Mouse (Mus musculus) hindbrain, postnatal 0 days (tissue): ENCODE measurements around the gene Ankmy1. TPM values are rescaled to one million over a fixed set of nuclear protein-coding genes. Genes with fewer than 3 reads are reported as not detected.

Experiments used
- ATAC-seq: fragments of 200-750 bp; cut with Nextera tagmentation; 2 replicates; pipeline ENCODE4 v1.8.0; 2017; ENCODE audit warnings: mild to moderate bottlenecking, moderate TSS enrichment, moderate library complexity
- DNase-seq: peaks from one replicate; pipeline ENCODE4 v3.0.0-alpha.2; 2015; ENCODE audit warnings: low spot score
- H3K27ac ChIP-seq: fragments of 300-500 bp; sonication (generic); 2 replicates; pipeline ENCODE4 v1.5.1; 2014; ENCODE audit warnings: mild to moderate bottlenecking
- H3K27me3 ChIP-seq: fragments of 300-500 bp; sonication (generic); 2 replicates; pipeline ENCODE4 v1.6.1; 2014; ENCODE audit warnings: low read length, mixed read lengths; ENCODE audit not compliant: insufficient read depth
- H3K36me3 ChIP-seq: fragments of 300-500 bp; sonication (generic); 2 replicates; pipeline ENCODE4 v1.6.1; 2014; ENCODE audit warnings: low read length, mixed read lengths; ENCODE audit not compliant: insufficient read depth
- H3K4me1 ChIP-seq: fragments of 300-500 bp; sonication (generic); 2 replicates; pipeline ENCODE4 v1.6.1; 2014; ENCODE audit warnings: antibody characterized with exemption, low read length, mixed read lengths; ENCODE audit not compliant: insufficient read depth
- H3K4me2 ChIP-seq: fragments of 300-500 bp; sonication (generic); 2 replicates; pipeline ENCODE4 v1.6.1; 2014; ENCODE audit warnings: low read depth, mild to moderate bottlenecking, low read length, moderate library complexity, mixed read lengths
- H3K4me3 ChIP-seq: fragments of 300-500 bp; sonication (generic); 2 replicates; pipeline ENCODE4 v1.5.1; 2014; ENCODE audit warnings: low read length
- H3K9ac ChIP-seq: fragments of 300-500 bp; sonication (generic); replicated peaks from 2 replicates; pipeline ENCODE4 v1.6.1; 2014; ENCODE audit warnings: mild to moderate bottlenecking, low read length, moderate library complexity, mixed read lengths
- H3K9me3 ChIP-seq: fragments of 300-500 bp; sonication (generic); 2 replicates; pipeline ENCODE4 v1.6.1; 2016; ENCODE audit warnings: low read length, mixed read lengths
- CTCF ChIP-seq: IDR thresholded peaks from 2 replicates; pipeline ENCODE4 v1.5.1; 2016; ENCODE audit warnings: antibody characterized with exemption, control low read depth, low read depth
- WGBS: fragments of 180-500 bp; shearing (Covaris S2); extraction: QIAGEN DNeasy Blood & Tissue Kit; methylation state at CpG from one replicate; pipeline ENCODE4 v1.1.7; 2014; 5-methylcytosine and 5-hydroxymethylcytosine counted together
- polyA plus RNA-seq: library from polyadenylated mRNA; unstranded; fragments of >200 nt; fragmentation: Nextera tagmentation; extraction: Ambion mirVana; gene quantifications from 2 replicates; pipeline ENCODE4 v1.2.1, GENCODE M21; 2015
- total RNA-seq: library from RNA; depleted of rRNA; stranded (reverse); fragments of >200 nt; gene quantifications from 2 replicates; pipeline ENCODE4 v1.2.3, GENCODE M21; 2014

Ankmy1 gene
- total and polyA plus RNA-seq, 2 experiments from 2014 or later = 0.39 TPM; not detected in 1

- TF ChIP-seq CTCF = no peak
Measured at GRCm38 (mm10) chr1:92877431-92877978, 25.2 kb downstream of the Ankmy1 start.

GRCm38 (mm10) chr1:92875360-92876111 is 27.2 kb downstream of the Ankmy1 start:
- ATAC-seq (no peak), DNase-seq (no peak)
- Histone ChIP-seq H3K4me1 (peaks cover 6% of the 10 kb centered on the region; the same call in 1 of the 2 replicates), H3K27me3 (no peaks in the 10 kb centered on the region), H3K36me3 (no peaks in the 10 kb centered on the region), H3K4me2 (no peak overlapping the region), H3K9me3 (no peaks in the 10 kb centered on the region), H3K27ac (no peak overlapping the region), H3K9ac (no peak overlapping the region), H3K4me3 (no peak overlapping the region)
- no peak for TF ChIP-seq CTCF
- 82% methylated on average over 8 of the region's 8 CpGs for WGBS

More at GRCm38 (mm10) chr1:92877431-92877978, 25.2 kb downstream of the Ankmy1 start:
- peaks cover 6% of the 10 kb centered on the region; the same call in 1 of the 2 replicates for H3K4me1 ChIP-seq
- DNase-seq (no peak), ATAC-seq (no peak)
- no peak overlapping the region for H3K4me3 ChIP-seq
- H3K9ac ChIP-seq = no peak overlapping the region
- no peaks in the 10 kb centered on the region for H3K27me3 ChIP-seq
- no peak overlapping the region for H3K4me2 ChIP-seq
- H3K27ac ChIP-seq = no peak overlapping the region
- H3K36me3 ChIP-seq = no peaks in the 10 kb centered on the region
- no peaks in the 10 kb centered on the region for H3K9me3 ChIP-seq
- 65% methylated on average over 12 of the region's 12 CpGs for WGBS

GRCm38 (mm10) chr1:92874011-92874410 is 28.7 kb downstream of the Ankmy1 start:
- H3K9me3 ChIP-seq = no peaks in the 10 kb centered on the region
- TF ChIP-seq CTCF = no peak
- H3K27me3 ChIP-seq = no peaks in the 10 kb centered on the region
- 67% methylated on average over 3 of the region's 3 CpGs for WGBS
- ATAC-seq = no peak
- no peak for DNase-seq
- no peak overlapping the region for H3K27ac ChIP-seq
- H3K4me2 ChIP-seq = no peak overlapping the region
- no peaks in the 10 kb centered on the region for H3K36me3 ChIP-seq
- 0 out of 2 replicates have a peak, but pooled peaks cover under 1% of the 10 kb centered on the region for H3K4me1 ChIP-seq
- no peak overlapping the region for H3K4me3 ChIP-seq
- H3K9ac ChIP-seq = no peak overlapping the region

GRCm38 (mm10) chr1:92872666-92873065 is 30.0 kb downstream of the Ankmy1 start:
- Histone ChIP-seq H3K4me1 (no peaks in the 10 kb centered on the region), H3K36me3 (no peaks in the 10 kb centered on the region), H3K9ac (no peak overlapping the region), H3K27me3 (no peaks in the 10 kb centered on the region), H3K4me2 (no peak overlapping the region), H3K9me3 (no peaks in the 10 kb centered on the region), H3K4me3 (no peak overlapping the region), H3K27ac (no peak overlapping the region)
- ATAC-seq (no peak), DNase-seq (no peak)
- no peak for TF ChIP-seq CTCF
- 81% methylated on average over 7 of the region's 7 CpGs for WGBS

- H3K27ac ChIP-seq = no peak overlapping the region
- H3K36me3 ChIP-seq = no peaks in the 10 kb centered on the region
- H3K4me3 ChIP-seq = no peak overlapping the region
- DNase-seq (no peak), ATAC-seq (no peak)
- no peak for TF ChIP-seq CTCF
- H3K9ac ChIP-seq = no peak overlapping the region
- no peak overlapping the region for H3K4me2 ChIP-seq
- H3K9me3 ChIP-seq = no peaks in the 10 kb centered on the region
- H3K27me3 ChIP-seq = no peaks in the 10 kb centered on the region
- WGBS = 67% methylated on average over 2 of the region's 2 CpGs
- H3K4me1 ChIP-seq = no peaks in the 10 kb centered on the region
Measured at GRCm38 (mm10) chr1:92869985-92870384, 32.7 kb downstream of the Ankmy1 start.

GRCm38 (mm10) chr1:92866170-92866569 is 36.5 kb downstream of the Ankmy1 start:
- no peak for ATAC-seq
- Histone ChIP-seq H3K4me2 (no peak overlapping the region), H3K27ac (no peak overlapping the region), H3K27me3 (no peaks in the 10 kb centered on the region), H3K36me3 (no peaks in the 10 kb centered on the region), H3K4me3 (no peak overlapping the region), H3K4me1 (no peaks in the 10 kb centered on the region), H3K9ac (no peak overlapping the region), H3K9me3 (no peaks in the 10 kb centered on the region)
- TF ChIP-seq CTCF = no peak
- 59% methylated on average over 2 of the region's 2 CpGs for WGBS
- no peak for DNase-seq

GRCm38 (mm10) chr1:92863268-92863667 is 39.4 kb downstream of the Ankmy1 start:
- TF ChIP-seq CTCF = no peak
- DNase-seq (no peak), ATAC-seq (no peak)
- no peak overlapping the region for H3K27ac ChIP-seq
- H3K36me3 ChIP-seq = peaks cover 13% of the 10 kb centered on the region; the same call in 1 of the 2 replicates
- no peaks in the 10 kb centered on the region for H3K27me3 ChIP-seq
- H3K9ac ChIP-seq = no peak overlapping the region
- no peak overlapping the region for H3K4me3 ChIP-seq
- WGBS = 84% methylated on average over 4 of the region's 4 CpGs
- H3K9me3 ChIP-seq = no peaks in the 10 kb centered on the region
- no peak overlapping the region for H3K4me2 ChIP-seq
- H3K4me1 ChIP-seq = no peaks in the 10 kb centered on the region
